In the genomic region with DNA sequence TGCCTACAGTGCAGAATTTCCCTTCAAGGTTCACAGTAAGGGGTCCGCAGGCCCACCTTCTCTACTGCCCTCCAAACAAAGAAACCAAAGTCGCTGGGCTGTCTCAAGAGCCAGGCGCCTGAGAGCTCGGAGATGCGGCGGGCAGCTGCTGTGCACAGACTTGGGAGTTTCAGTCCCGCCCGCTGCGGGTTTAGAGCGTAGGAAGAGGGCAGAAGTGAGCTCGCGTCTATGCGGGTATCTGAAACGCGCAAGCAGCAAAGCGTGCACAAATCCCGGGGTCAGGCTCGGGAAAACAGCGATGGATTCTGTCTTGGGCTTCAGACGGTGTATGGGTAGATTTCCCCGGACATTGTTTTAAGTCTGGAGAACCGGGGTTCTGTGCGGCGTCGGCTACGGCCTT, we compare ENCODE assay signal across 8 mouse cellular contexts. TPM values are rescaled to one million over a fixed set of nuclear protein-coding genes. Genes with fewer than 3 reads are reported as not detected.
A peak's percentile ranks its signal among the peaks of the same experiment; 100 is the strongest.
DNase-seq lines count a peak whose midpoint lies in the region; ATAC-seq and TF ChIP-seq lines count a peak whose summit lies in the region.

No protein-coding gene starts in this region.

- TF ChIP-seq POLR2A in ES-Bruce4 (IDR thresholded peaks at IDR 0.05; ENCODE audit: insufficient read depth, low read length): no peak

- under 1% methylated on average over 26 of the region's 26 CpGs for WGBS in forebrain, embryonic 13.5 days
- under 1% methylated on average over 26 of the region's 26 CpGs for WGBS in limb, embryonic 15.5 days

- peak overlapping the region; percentile 45 for H3K4me3 ChIP-seq in gastrocnemius, adult 2 months
- H3K4me3 ChIP-seq in ES-Bruce4 (ENCODE audit: low read depth, low read length): peak overlapping the region; percentile 9
- peak overlapping the region; percentile 31 for H3K4me3 ChIP-seq in forebrain, embryonic 13.5 days
- peak overlapping the region; percentile 26 for H3K4me3 ChIP-seq in limb, embryonic 15.5 days

- TF ChIP-seq EP300 in ES-Bruce4 (IDR thresholded peaks at IDR 0.05; ENCODE audit: insufficient read depth, low read depth, low read length): no peak

- peaks cover 2% of the 10 kb centered on the region for H3K4me1 ChIP-seq in ES-Bruce4 (ENCODE audit: control insufficient read depth, insufficient read depth, low read length)
- H3K4me1 ChIP-seq in forebrain, embryonic 13.5 days: peaks cover 51% of the 10 kb centered on the region
- peaks cover 36% of the 10 kb centered on the region for H3K4me1 ChIP-seq in limb, embryonic 15.5 days

- no peak for TF ChIP-seq CTCF in gastrocnemius, adult 2 months (IDR thresholded peaks at IDR 0.05)
- TF ChIP-seq CTCF in ES-Bruce4 (IDR thresholded peaks at IDR 0.05; ENCODE audit: low read depth, low read length): no peak

- no peak for DNase-seq in gastrocnemius, adult 2 months
- DNase-seq in gastrocnemius, postnatal 4 days (ENCODE audit: low spot score in 2 of 2): no peak
- no peak for DNase-seq in thymus, postnatal 14 days
- no peak for DNase-seq in left cerebral cortex, postnatal 14 days (ENCODE audit: low spot score in 2 of 2)
- no peak for DNase-seq in ovary, adult 18-20 months (ENCODE audit: low spot score)

- 0 out of 2 replicates have a peak, but pooled peaks have one; percentile 28 for ATAC-seq in forebrain, embryonic 13.5 days
- no peak for ATAC-seq in limb, embryonic 15.5 days (ENCODE audit: insufficient number of reproducible peaks, low FRiP score, low TSS enrichment, low read depth)

- no peak overlapping the region for H3K27ac ChIP-seq in gastrocnemius, adult 2 months
- H3K27ac ChIP-seq in ES-Bruce4 (ENCODE audit: insufficient read depth, low read length): no peak overlapping the region
- H3K27ac ChIP-seq in forebrain, embryonic 13.5 days: no peak overlapping the region
- no peak overlapping the region for H3K27ac ChIP-seq in limb, embryonic 15.5 days

- peaks cover 33% of the 10 kb centered on the region for H3K27me3 ChIP-seq in ES-Bruce4 (ENCODE audit: control insufficient read depth, insufficient read depth, low read length, poor library complexity, severe bottlenecking)
- peaks cover 99% of the 10 kb centered on the region for H3K27me3 ChIP-seq in forebrain, embryonic 13.5 days
- H3K27me3 ChIP-seq in limb, embryonic 15.5 days: peaks cover 98% of the 10 kb centered on the region

- H3K9me3 ChIP-seq in ES-Bruce4 (replicated peaks; ENCODE audit: control insufficient read depth, insufficient read depth, low read length, poor library complexity, severe bottlenecking): no peaks in the 10 kb centered on the region
- no peaks in the 10 kb centered on the region for H3K9me3 ChIP-seq in forebrain, embryonic 13.5 days (replicated peaks)
- no peaks in the 10 kb centered on the region for H3K9me3 ChIP-seq in limb, embryonic 15.5 days

- peak overlapping the region; percentile 53 for H3K4me2 ChIP-seq in forebrain, embryonic 13.5 days
- H3K4me2 ChIP-seq in limb, embryonic 15.5 days: peak overlapping the region; percentile 42

- intact Hi-C loops in gastrocnemius, adult 2 months (cut with DNase I): no loop called here
- intact Hi-C loops in left cerebral cortex, postnatal 14 days (cut with DNase I): no loop called here

- no peak overlapping the region for H3K9ac ChIP-seq in ES-Bruce4 (ENCODE audit: low read depth, poor library complexity, severe bottlenecking)
- 0 out of 2 replicates have a peak overlapping the region, but pooled peaks have one; percentile 46 for H3K9ac ChIP-seq in forebrain, embryonic 13.5 days
- H3K9ac ChIP-seq in limb, embryonic 15.5 days: no peak overlapping the region

- no peaks in the 10 kb centered on the region for H3K36me3 ChIP-seq in ES-Bruce4 (ENCODE audit: control insufficient read depth, insufficient read depth, low read length, poor library complexity, severe bottlenecking)
- no peaks in the 10 kb centered on the region for H3K36me3 ChIP-seq in forebrain, embryonic 13.5 days (ENCODE audit: poor library complexity, severe bottlenecking)
- H3K36me3 ChIP-seq in limb, embryonic 15.5 days: no peaks in the 10 kb centered on the region

RNA-seq across cellular contexts. Expression of gene Sox14, which starts 7.4 kb away (rescaled TPM):
- total RNA-seq in gastrocnemius, adult 2 months (2021): not detected
- total RNA-seq in gastrocnemius, postnatal 4 days (2021): not detected
- not detected in 2 replicates for polyA plus RNA-seq in ES-Bruce4 (2011; ENCODE audit: insufficient read depth, insufficient read length, low read depth, missing spikeins)
- polyA plus RNA-seq in forebrain, embryonic 13.5 days (2015; fragmentation: Nextera tagmentation; extraction: Ambion mirVana): 4.2 and 8.1 TPM in 2 replicates
- polyA plus RNA-seq in limb, embryonic 15.5 days (2015; fragmentation: Nextera tagmentation; extraction: Ambion mirVana): not detected in 2 replicates
- total RNA-seq in left cerebral cortex, postnatal 14 days (2021): not detected
